Comparison of ENCODE assay signal across 11 mouse cellular contexts in genomic region chr16:74132833-74133232, GRCm38 (mm10).
DNase-seq lines count a peak whose midpoint lies in the region; ATAC-seq and TF ChIP-seq lines count a peak whose summit lies in the region.
"Had no signal": no experiment of that assay in that cellular context is flagged by ENCODE, and none has a peak within 500 bp of the region (broad histone marks: within the 10 kb centered on the region; RNA-seq: fewer than 3 reads in every experiment).

No protein-coding gene starts in this region.

- DNase-seq in cerebellum, postnatal 14 days = peak; percentile 65 to 70
- DNase-seq in cerebellum, adult 11-12 months = no peak
- DNase-seq in kidney, adult 9 months = peak; percentile 11
- DNase-seq in kidney, adult 18-20 months = no peak
- DNase-seq in brain, embryonic 14.5 days (ENCODE audit: low read depth) = peak; percentile 34
- peak; percentile 65 for DNase-seq in lung, postnatal 10 days
- DNase-seq in thymus, postnatal 25 days = no peak
- DNase-seq: cerebellum, adult 11 months; thymus, postnatal 14 days had no signal

- TF ChIP-seq CTCF in brain, embryonic 14.5 days (IDR thresholded peaks at IDR 0.05; ENCODE audit: borderline replicate concordance, extremely low read depth, insufficient read depth, insufficient read length) = no peak

- ATAC-seq in megakaryocyte-erythroid progenitor cell, adult 5-6 weeks (replicated peaks; ENCODE audit: low FRiP score, low TSS enrichment, poor library complexity, severe bottlenecking) = no peak
- ATAC-seq: activated CD4-positive, CD25-positive, alpha-beta regulatory T cell, adult 4 months had no signal

- TF ChIP-seq POLR2A in brain, embryonic 14.5 days (IDR thresholded peaks at IDR 0.05; ENCODE audit: borderline replicate concordance, extremely low read depth, insufficient read depth, insufficient read length, poor library complexity, severe bottlenecking) = no peak

Comparison
In these comparisons a context has a peak if more than half of its experiments do, and no peak if none do; other contexts are left out.
1. DNase-seq: peak in cerebellum, postnatal 14 days (2 of 2), kidney, adult 9 months (single experiment), brain, embryonic 14.5 days (single experiment) and lung, postnatal 10 days (single experiment); none in cerebellum, adult 11-12 months (single experiment), kidney, adult 18-20 months (single experiment) and thymus, postnatal 25 days (single experiment).